Mouse (Mus musculus) olfactory bulb, adult 2 months (tissue): ENCODE measurements around the gene Six2. TPM values are rescaled to one million over a fixed set of nuclear protein-coding genes. Genes with fewer than 3 reads are reported as not detected.

Source experiments
- H3K27ac ChIP-seq: fragments of 200-500 bp; 2 replicates; pipeline ENCODE4 v1.5.1; 2012; ENCODE audit warnings: low read depth, low read length; ENCODE audit not compliant: insufficient read depth
- H3K4me1 ChIP-seq: fragments of 200-500 bp; 2 replicates; pipeline ENCODE4 v1.6.1; 2012; ENCODE audit warnings: low read length; ENCODE audit not compliant: control insufficient read depth, insufficient read depth
- H3K4me3 ChIP-seq: fragments of 200-500 bp; 2 replicates; pipeline ENCODE4 v1.5.1; 2012; ENCODE audit warnings: mild to moderate bottlenecking, low read depth, low read length, moderate library complexity; ENCODE audit not compliant: insufficient read depth
- CTCF ChIP-seq: fragments of 200-500 bp; IDR thresholded peaks from 2 replicates; pipeline ENCODE4 v1.5.1; 2012; ENCODE audit warnings: low read depth, mild to moderate bottlenecking, low read length, moderate library complexity; ENCODE audit not compliant: insufficient read depth
- POLR2A ChIP-seq: fragments of 200-500 bp; IDR thresholded peaks from 2 replicates; pipeline ENCODE4 v1.6.1; 2012; ENCODE audit warnings: mild to moderate bottlenecking, low read depth, low read length, moderate library complexity; ENCODE audit not compliant: insufficient read depth
- WGBS: fragments of 180-500 bp; shearing (Covaris S2); methylation state at CpG from one replicate; pipeline ENCODE4 v1.1.7; 2018; 5-methylcytosine and 5-hydroxymethylcytosine counted together
- polyA plus RNA-seq: library from polyadenylated mRNA; stranded (reverse); fragments of >200 nt; gene quantifications from 2 replicates; pipeline ENCODE4 v1.2.4, GENCODE M21; 2012; ENCODE audit warnings: low replicate concordance; ENCODE audit not compliant: missing spikeins, insufficient read depth, insufficient read length

Gene Six2
- polyA plus RNA-seq, result not detected in 2 replicates

DNA sequence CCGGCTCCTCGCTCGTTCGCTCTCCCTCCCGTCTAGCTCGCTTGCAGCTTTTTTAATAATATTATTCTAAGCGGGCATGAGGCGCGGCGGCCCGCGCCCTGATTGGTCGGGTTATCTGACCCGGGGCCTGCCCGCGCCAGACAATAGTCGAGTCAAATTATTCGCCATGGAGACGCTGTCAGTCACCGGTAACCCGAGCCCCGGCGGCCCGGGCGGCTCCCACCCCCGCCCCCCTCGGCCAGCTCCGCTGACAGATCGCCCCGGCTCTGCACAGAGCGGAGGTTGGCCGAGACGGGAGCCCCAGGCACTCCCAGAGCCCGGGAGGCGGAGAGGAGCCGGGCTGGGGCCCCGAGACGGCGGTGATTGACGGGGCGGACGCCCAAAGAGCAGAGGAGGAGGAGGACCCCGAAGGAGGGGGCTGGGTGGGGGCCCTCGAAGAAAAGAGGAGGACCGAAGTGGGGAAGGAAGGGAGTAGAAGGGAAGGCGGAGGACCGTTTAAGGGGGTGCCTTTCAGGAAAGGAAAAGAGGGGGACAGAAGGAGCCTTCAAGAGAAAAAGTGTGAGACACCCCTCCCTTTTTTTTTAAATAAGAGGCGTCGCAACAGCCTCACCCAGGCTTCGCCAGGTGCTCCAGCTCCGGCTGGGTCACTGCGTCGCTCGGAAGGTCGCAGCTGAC lies at the start of gene Six2:
Gene Six2, minus strand, starts transcription at position 39 of the 675 bp plus-strand sequence.
- Histone ChIP-seq H3K4me3 (peak within 1 kb of the TSS; percentile 31), H3K27ac (no peak within 1 kb of the TSS), H3K4me1 (peaks cover 16% of the 10 kb centered on the region)
- TF ChIP-seq POLR2A (no peak), CTCF (no peak)
- 2% methylated on average over 55 of the region's 55 CpGs for WGBS

DNA sequence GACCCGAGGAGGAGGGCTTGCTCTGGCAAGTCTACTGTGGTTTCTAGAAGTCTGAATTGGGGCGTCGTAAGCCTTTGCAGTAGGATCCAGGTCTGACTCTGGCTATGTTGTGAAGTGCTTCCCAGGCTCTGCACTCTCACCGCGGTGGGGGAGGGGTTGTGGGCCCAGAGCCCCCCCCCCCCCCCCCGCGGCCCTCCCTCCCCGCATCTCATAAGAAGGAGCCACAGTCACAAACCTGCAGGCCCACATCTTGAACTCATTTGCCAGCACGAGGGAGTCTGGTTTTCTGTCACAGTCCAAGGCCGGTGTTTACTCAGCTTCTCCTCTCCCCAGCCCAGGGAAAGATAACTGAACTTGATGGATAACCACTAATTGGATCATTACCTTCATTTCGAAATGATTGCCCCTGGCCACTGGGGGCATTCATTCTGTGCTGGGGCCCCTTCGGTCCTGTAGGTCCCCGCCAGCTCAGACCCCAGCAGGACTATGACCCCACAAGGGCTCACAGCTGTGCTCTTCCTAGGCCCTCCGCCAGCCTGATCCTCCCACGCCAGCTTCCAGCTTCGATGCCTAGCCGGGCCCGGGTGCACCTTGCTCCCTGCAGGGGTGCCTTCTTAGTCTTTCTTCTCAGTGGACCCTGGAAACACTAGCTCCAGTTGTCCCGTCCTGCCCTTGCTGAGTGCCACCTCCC lies 49.2 kb upstream of the Six2 start:
- TF ChIP-seq CTCF, result no peak
- TF ChIP-seq POLR2A, result no peak
- H3K4me3 ChIP-seq, result no peak overlapping the region
- H3K4me1 ChIP-seq, result no peaks in the 10 kb centered on the region
- no peak overlapping the region for H3K27ac ChIP-seq
- WGBS, result 61% methylated on average over 19 of the region's 19 CpGs

DNA sequence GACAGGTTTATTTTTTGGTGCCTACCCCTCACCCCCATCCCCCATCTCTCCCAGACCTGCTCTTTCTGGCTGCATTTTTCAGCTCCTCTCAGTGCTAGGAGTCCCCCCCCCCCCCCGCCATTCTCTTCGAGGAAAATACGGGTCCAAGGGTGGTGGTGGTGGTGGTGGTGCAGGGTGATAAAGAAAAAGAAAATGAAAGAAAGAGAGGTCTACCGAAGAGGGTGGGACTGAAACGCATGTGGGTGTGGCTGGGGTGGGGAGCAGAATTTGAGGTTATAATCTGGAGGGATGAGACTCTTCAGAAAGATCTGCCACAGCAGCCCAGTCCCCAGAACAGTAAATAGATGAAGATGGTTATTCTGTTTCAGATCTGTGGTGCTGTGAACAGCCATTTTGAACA lies 43.3 kb upstream of the Six2 start:
- 86% methylated on average over 5 of the region's 5 CpGs for WGBS
- Histone ChIP-seq H3K4me1 (no peaks in the 10 kb centered on the region), H3K4me3 (no peak overlapping the region)

DNA sequence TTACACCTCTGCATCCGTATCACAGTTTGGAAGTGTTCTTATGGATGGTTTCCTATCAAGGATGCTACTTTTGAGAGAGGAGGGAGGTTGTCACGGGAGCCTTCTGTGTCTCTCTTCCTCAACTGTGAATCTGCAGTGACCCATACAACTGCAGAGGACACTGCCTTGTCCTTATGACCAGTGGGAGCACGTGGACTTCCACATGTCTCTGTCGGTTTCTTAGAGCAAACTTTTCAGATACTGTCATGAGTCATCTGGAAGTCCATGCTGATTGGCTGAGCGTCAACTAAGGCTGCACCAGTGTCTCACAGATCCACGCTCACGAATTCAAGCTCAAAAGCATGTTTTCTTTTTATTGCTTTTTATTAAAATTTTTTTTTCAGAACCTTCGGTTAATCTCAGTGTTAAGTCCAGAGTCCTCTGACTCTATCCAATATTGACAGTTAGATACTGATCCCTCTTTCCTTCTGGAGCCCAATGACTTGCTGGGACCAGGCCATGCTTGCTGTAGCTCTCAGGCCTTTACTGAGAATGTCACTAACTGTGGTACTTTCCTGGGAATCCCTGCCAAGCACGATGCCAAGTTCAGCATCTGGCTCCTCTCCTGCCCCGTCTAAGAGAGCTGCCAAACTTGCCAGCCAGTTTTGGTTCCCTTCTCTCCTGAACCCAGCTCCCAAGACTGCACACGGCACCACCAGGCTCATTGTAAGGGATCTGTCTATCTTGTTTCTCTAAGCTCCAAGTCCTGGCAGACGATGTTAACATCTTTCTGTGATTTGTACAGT lies 42.3 kb upstream of the Six2 start:
- Histone ChIP-seq H3K4me1 (no peaks in the 10 kb centered on the region), H3K27ac (no peak overlapping the region), H3K4me3 (no peak overlapping the region)
- 79% methylated on average over 12 of the region's 12 CpGs for WGBS
- TF ChIP-seq CTCF (no peak), POLR2A (no peak)

More for the DNA sequence above, 43.3 kb upstream of the Six2 start:
- TF ChIP-seq POLR2A (no peak), CTCF (no peak)
- no peak overlapping the region for H3K27ac ChIP-seq

DNA sequence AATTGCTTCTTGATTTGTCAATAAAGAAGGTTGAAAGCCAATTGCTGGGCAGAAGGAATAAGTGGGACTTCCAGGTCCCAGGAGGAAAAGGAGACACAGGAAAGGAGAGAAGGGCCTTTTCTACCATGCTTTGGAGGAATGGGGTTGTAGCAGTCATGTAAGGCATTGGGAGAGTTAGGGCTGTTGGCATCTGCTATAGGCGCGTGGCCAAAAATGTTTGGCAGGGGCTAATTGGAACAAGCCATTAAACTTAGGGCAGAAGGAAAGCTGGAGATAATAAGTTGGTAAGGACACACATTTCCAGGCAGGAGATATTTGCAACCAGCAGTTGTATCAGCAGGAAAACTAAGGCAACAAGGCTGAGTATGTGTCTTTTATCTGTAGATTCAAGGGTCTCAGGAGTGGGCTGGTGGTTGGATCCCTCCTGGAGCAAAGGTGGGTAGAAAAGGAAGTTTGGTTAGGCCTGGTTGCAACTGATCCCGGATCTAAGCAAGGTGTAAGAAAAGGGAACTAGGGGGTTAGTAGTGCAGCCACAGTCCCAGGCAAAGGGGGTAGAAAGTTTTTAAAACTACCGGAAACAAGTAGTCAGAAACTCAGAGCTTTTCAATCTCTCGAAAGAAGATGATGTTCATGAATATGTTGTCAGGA lies 40.1 kb upstream of the Six2 start:
- TF ChIP-seq POLR2A (no peak), CTCF (no peak)
- Histone ChIP-seq H3K27ac (no peak overlapping the region), H3K4me1 (no peaks in the 10 kb centered on the region), H3K4me3 (no peak overlapping the region)
- 79% methylated on average over 5 of the region's 5 CpGs for WGBS

DNA sequence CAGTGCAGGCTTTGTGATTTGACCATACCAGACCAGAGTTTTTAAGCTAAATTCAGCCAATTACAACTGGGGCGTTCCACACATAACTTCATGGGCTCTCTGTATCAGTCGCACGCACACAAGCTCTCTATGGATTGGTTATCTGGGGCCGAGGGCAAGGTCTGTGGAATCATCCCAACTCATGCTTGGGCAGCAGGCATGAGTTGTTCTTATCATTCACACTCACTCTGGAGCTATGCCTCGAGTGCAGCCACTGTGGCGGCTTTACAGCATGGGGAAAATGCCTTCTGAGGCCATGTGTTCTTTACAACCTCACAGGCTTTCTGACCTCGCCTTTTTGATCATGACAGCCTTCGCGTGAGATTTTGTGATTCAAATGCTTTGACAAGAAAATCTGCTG lies 37.9 kb upstream of the Six2 start:
- no peak for TF ChIP-seq CTCF
- TF ChIP-seq POLR2A, result no peak
- Histone ChIP-seq H3K27ac (no peak overlapping the region), H3K4me1 (no peaks in the 10 kb centered on the region), H3K4me3 (no peak overlapping the region)
- WGBS, result 94% methylated on average over 9 of the region's 9 CpGs

DNA sequence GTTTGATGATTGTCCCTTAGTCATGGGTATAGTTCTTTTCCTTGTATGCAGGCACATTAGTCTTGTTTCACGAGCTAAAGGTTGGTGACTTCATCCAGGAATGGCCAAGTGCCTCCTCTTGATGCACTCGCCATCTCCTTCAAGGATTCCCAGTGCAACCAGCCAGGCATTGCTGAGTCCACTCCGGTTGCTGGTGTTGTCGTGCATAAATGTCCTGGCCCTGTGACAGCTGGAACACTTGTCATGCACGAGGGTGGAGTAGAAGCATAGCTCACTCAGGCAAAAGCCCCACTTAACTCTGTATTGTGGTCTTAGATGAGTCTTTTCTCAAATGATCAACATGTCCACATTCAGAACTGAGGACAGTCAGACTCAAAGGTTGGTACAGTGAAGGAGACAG lies 35.1 kb upstream of the Six2 start:
- Histone ChIP-seq H3K27ac (no peak overlapping the region), H3K4me3 (no peak overlapping the region), H3K4me1 (no peaks in the 10 kb centered on the region)
- 52% methylated on average over 5 of the region's 5 CpGs for WGBS
- TF ChIP-seq POLR2A (no peak), CTCF (no peak)

DNA sequence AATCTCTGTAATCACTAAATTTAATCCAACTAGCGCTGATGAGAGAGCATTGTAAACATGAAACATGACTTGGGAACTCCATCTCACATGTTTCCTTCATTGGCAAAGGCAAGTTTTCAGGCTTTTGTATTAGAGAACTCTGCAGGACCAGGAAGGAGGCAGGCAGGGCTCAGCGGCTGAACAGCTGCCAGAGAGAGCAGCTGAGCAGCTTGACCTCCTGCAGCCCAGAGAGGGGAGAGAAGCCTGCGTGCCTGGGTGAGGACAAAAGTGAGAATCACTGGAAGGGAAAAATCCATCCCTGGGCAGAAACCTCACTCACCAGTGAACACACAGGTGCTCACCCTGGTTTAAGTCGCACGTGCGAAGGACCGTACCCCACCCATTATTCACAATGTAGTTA lies 29.2 kb upstream of the Six2 start:
- Histone ChIP-seq H3K4me1 (no peaks in the 10 kb centered on the region), H3K4me3 (no peak overlapping the region), H3K27ac (no peak overlapping the region)
- 78% methylated on average over 7 of the region's 7 CpGs for WGBS
- TF ChIP-seq CTCF (no peak), POLR2A (no peak)

DNA sequence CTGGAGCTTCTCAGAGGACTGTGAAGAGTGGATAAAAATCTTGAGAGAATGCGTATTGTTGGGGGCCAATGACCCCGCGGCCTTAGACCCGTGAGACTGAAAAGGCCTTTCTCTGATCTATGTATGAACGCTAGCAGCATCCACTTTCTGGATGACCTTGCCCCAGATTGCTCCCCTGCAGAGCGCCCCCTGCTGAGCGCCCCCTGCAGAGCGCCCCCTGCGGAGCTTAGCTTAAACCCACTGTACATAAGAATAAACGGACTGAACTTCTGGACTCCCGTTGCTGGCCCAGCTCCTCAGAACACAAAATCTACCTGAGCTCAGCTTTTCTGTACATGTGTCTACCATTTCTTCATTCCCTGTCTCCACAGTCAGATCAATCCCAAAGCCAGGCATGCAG lies 27.7 kb upstream of the Six2 start:
- H3K4me3 ChIP-seq, result no peak overlapping the region
- no peak overlapping the region for H3K27ac ChIP-seq
- H3K4me1 ChIP-seq, result no peaks in the 10 kb centered on the region
- no peak for TF ChIP-seq CTCF
- TF ChIP-seq POLR2A, result no peak
- WGBS, result 79% methylated on average over 11 of the region's 11 CpGs
